Mouse (Mus musculus) cerebellum, adult 11-12 months (tissue): ENCODE measurements at regions not wholly inside any gene's neighbourhood (a gene's known extent, or its start where the extent isn't known, plus 50 kb on each side); places are given as distances from the start of the nearest gene placed in this dataset.
"Not testable (repeated sequence)": the region's sequence is repeated elsewhere in the genome, so short reads cannot be mapped to it uniquely, and the experiment has no call there.

Source experiments
- DNase-seq: peaks from one replicate; pipeline ENCODE4 v3.0.0; 2022

GRCm38 (mm10) chrX:50675356-50675755 lies 165.5 kb upstream of the Stk26 start:
- DNase-seq: no peak

GRCm38 (mm10) chrX:50657835-50658565 lies 182.8 kb upstream of the Stk26 start:
- DNase-seq: no peak

GRCm38 (mm10) chrX:50657180-50657834 lies 183.5 kb upstream of the Stk26 start:
- DNase-seq: no peak

GRCm38 (mm10) chrX:50655380-50655779 lies 185.5 kb upstream of the Stk26 start:
- not testable (repeated sequence) for DNase-seq

GRCm38 (mm10) chrX:50641347-50641746 lies 199.5 kb upstream of the Stk26 start:
- DNase-seq: no peak

- DNase-seq: peak; percentile 16
Measured at GRCm38 (mm10) chrX:50635634-50636033, 205.2 kb upstream of the Stk26 start.

- DNase-seq: peak; percentile 89
Measured at GRCm38 (mm10) chrX:50634842-50635615, 205.8 kb upstream of the Stk26 start.

GRCm38 (mm10) chrX:50632536-50632935 lies 204.2 kb upstream of the Olfr1324 start:
- DNase-seq: no peak

- no peak for DNase-seq
Measured at GRCm38 (mm10) chrX:50625336-50625735, 197.0 kb upstream of the Olfr1324 start.

GRCm38 (mm10) chrX:50622984-50623455 lies 194.7 kb upstream of the Olfr1324 start:
- no peak for DNase-seq

GRCm38 (mm10) chrX:50620909-50621308 lies 192.6 kb upstream of the Olfr1324 start:
- no peak for DNase-seq

GRCm38 (mm10) chrX:50619919-50620318 lies 191.6 kb upstream of the Olfr1324 start:
- DNase-seq: no peak

- no peak for DNase-seq
Measured at GRCm38 (mm10) chrX:50618936-50619335, 190.6 kb upstream of the Olfr1324 start.

GRCm38 (mm10) chrX:50616920-50617319 lies 188.6 kb upstream of the Olfr1324 start:
- DNase-seq: not testable (repeated sequence)

GRCm38 (mm10) chrX:50614874-50615273 lies 186.6 kb upstream of the Olfr1324 start:
- not testable (repeated sequence) for DNase-seq

GRCm38 (mm10) chrX:50614367-50614766 lies 186.1 kb upstream of the Olfr1324 start:
- DNase-seq: not testable (repeated sequence)

- DNase-seq: no peak
Measured at GRCm38 (mm10) chrX:50611765-50612591, 183.7 kb upstream of the Olfr1324 start.

- not testable (repeated sequence) for DNase-seq
Measured at GRCm38 (mm10) chrX:50608141-50608540, 179.8 kb upstream of the Olfr1324 start.

- DNase-seq: no peak
Measured at GRCm38 (mm10) chrX:50607636-50608035, 179.3 kb upstream of the Olfr1324 start.

- not testable (repeated sequence) for DNase-seq
Measured at GRCm38 (mm10) chrX:50605517-50605916, 177.2 kb upstream of the Olfr1324 start.

GRCm38 (mm10) chrX:50604995-50605394 lies 176.7 kb upstream of the Olfr1324 start:
- not testable (repeated sequence) for DNase-seq

GRCm38 (mm10) chrX:50602881-50603280 lies 174.6 kb upstream of the Olfr1324 start:
- DNase-seq: not testable (repeated sequence)
